Mouse (Mus musculus): ENCODE data around the gene Gzmb.
"Not testable (repeated sequence)": the region's sequence is repeated elsewhere in the genome, so short reads cannot be mapped to it uniquely, and the experiment has no call there.

The Gzmb gene

GRCm38 (mm10) chr14:56262153-56262552 lies at the start of gene Gzmb:
TSS of gene Gzmb (minus strand) at chr14:56262260.
- no peak for DNase-seq (ENCODE audit: extremely low spot score)

- not testable (repeated sequence) for DNase-seq (ENCODE audit: extremely low spot score)
Observed at GRCm38 (mm10) chr14:56311801-56312200, 49.7 kb upstream of the Gzmb start.

GRCm38 (mm10) chr14:56310238-56310637 lies 48.2 kb upstream of the Gzmb start:
- DNase-seq (ENCODE audit: extremely low spot score): no peak

GRCm38 (mm10) chr14:56304149-56304548 lies 42.1 kb upstream of the Gzmb start:
- peak; percentile 69 for DNase-seq (ENCODE audit: extremely low spot score)

- DNase-seq (ENCODE audit: extremely low spot score): no peak
Observed at GRCm38 (mm10) chr14:56303506-56304025, 41.5 kb upstream of the Gzmb start.

- DNase-seq (ENCODE audit: extremely low spot score): no peak
Observed at GRCm38 (mm10) chr14:56302091-56302490, 40.0 kb upstream of the Gzmb start.

GRCm38 (mm10) chr14:56296786-56297185 lies 34.7 kb upstream of the Gzmb start:
- no peak for DNase-seq (ENCODE audit: extremely low spot score)

GRCm38 (mm10) chr14:56296106-56296505 lies 34.0 kb upstream of the Gzmb start:
- DNase-seq (ENCODE audit: extremely low spot score): no peak

- no peak for DNase-seq (ENCODE audit: extremely low spot score)
Observed at GRCm38 (mm10) chr14:56293146-56293545, 31.1 kb upstream of the Gzmb start.

- no peak for DNase-seq (ENCODE audit: extremely low spot score)
Observed at GRCm38 (mm10) chr14:56288651-56289050, 26.6 kb upstream of the Gzmb start.

- no peak for DNase-seq (ENCODE audit: extremely low spot score)
Observed at GRCm38 (mm10) chr14:56287806-56288205, 25.7 kb upstream of the Gzmb start.

- DNase-seq (ENCODE audit: extremely low spot score): no peak
Observed at GRCm38 (mm10) chr14:56284356-56285325, 22.6 kb upstream of the Gzmb start.

GRCm38 (mm10) chr14:56283816-56284215 lies 21.8 kb upstream of the Gzmb start:
- no peak for DNase-seq (ENCODE audit: extremely low spot score)

- no peak for DNase-seq (ENCODE audit: extremely low spot score)
Observed at GRCm38 (mm10) chr14:56281090-56281489, 19.0 kb upstream of the Gzmb start.

GRCm38 (mm10) chr14:56278691-56279090 lies 16.6 kb upstream of the Gzmb start:
- DNase-seq (ENCODE audit: extremely low spot score): not testable (repeated sequence)

- DNase-seq (ENCODE audit: extremely low spot score): not testable (repeated sequence)
Observed at GRCm38 (mm10) chr14:56276096-56276495, 14.0 kb upstream of the Gzmb start.

GRCm38 (mm10) chr14:56266109-56266508 lies 4.0 kb upstream of the Gzmb start:
- DNase-seq (ENCODE audit: extremely low spot score): no peak

GRCm38 (mm10) chr14:56240409-56240808 lies 21.7 kb downstream of the Gzmb start:
- DNase-seq (ENCODE audit: extremely low spot score): no peak

GRCm38 (mm10) chr14:56234556-56234955 lies 27.5 kb downstream of the Gzmb start, which contains the start of gene Gzmc:
TSS of gene Gzmc (minus strand) at chr14:56234656.
- DNase-seq (ENCODE audit: extremely low spot score): no peak

- no peak for DNase-seq (ENCODE audit: extremely low spot score)
Observed at GRCm38 (mm10) chr14:56211317-56211716, 50.7 kb downstream of the Gzmb start, which contains the start of gene Gzmf. TSS of gene Gzmf (minus strand) at chr14:56211417.

All from embryo, embryonic 9.5 days (tissue).